Mouse (Mus musculus) small intestine, adult 2 months (tissue): ENCODE measurements at regions not wholly inside any gene's neighbourhood (a gene's known extent, or its start where the extent isn't known, plus 50 kb on each side); places are given as distances from the start of the nearest gene placed in this dataset.

Experiments
- CTCF ChIP-seq: fragments of 200-500 bp; IDR thresholded peaks from 2 replicates; pipeline ENCODE4 v1.5.1; 2012; ENCODE audit warnings: low read depth, mild to moderate bottlenecking, control low read depth, inconsistent platforms, low read length, moderate library complexity, mixed read lengths; ENCODE audit not compliant: insufficient replicate concordance, insufficient read length; ENCODE audit errors: extremely low read depth
- POLR2A ChIP-seq: fragments of 200-500 bp; IDR thresholded peaks from 2 replicates; pipeline ENCODE4 v1.6.1; 2012; ENCODE audit warnings: low read depth, mild to moderate bottlenecking, control low read depth, inconsistent platforms, low read length, moderate library complexity

- TF ChIP-seq CTCF = no peak
- TF ChIP-seq POLR2A = no peak
These were observed 145.9 kb upstream of the Gm37988 start for GRCm38 (mm10) chr1:4661761-4662160.
